Mouse (Mus musculus) myocyte (in vitro differentiated cells): ENCODE measurements around the gene Adamtsl5.

ENCODE experiments used
- CEBPB ChIP-seq: IDR thresholded peaks from 2 replicates; pipeline ENCODE4 v1.6.1; 2011; ENCODE audit warnings: mild to moderate bottlenecking, moderate library complexity; ENCODE audit not compliant: poor library complexity, insufficient read depth, severe bottlenecking
- MYOD1 ChIP-seq, 3 experiments: IDR thresholded peaks; one replicate each; pipeline ENCODE4 v1.6.1; 2011; ENCODE audit warnings: control low read depth in 2 of 3, low read depth in 2 of 3, mild to moderate bottlenecking in 2 of 3, moderate library complexity in 1 of 3; ENCODE audit not compliant: insufficient read length in 2 of 3, control insufficient read depth in 1 of 3
- POLR2A ChIP-seq: IDR thresholded peaks from one replicate; pipeline ENCODE4 v1.6.1; 2011; ENCODE audit warnings: low read depth, mild to moderate bottlenecking, control low read depth, moderate library complexity; ENCODE audit not compliant: insufficient read length
- POLR2AphosphoS2 ChIP-seq: IDR thresholded peaks from one replicate; pipeline ENCODE4 v1.6.1; 2011; ENCODE audit warnings: low read depth, control low read depth; ENCODE audit not compliant: insufficient read length
- USF1 ChIP-seq: IDR thresholded peaks from one replicate; pipeline ENCODE4 v1.6.1; 2011; ENCODE audit warnings: low read depth, mild to moderate bottlenecking, control low read depth, moderate library complexity

- TF ChIP-seq POLR2A (no peak), MYOD1 (IDR thresholded peaks at IDR 0.05; ENCODE audit: control insufficient read depth in 1 of 3, insufficient read length in 2 of 3, low read depth in 2 of 3) (no peak), POLR2AphosphoS2 (peak; percentile 49), USF1 (no peak), CEBPB (no peak)
Observed at GRCm38 (mm10) chr10:80336263-80336662, 11.9 kb downstream of the Adamtsl5 start.
